Mouse (Mus musculus) layer of hippocampus, adult 9-11 months (tissue): Measurements from ENCODE around the gene Abhd5.

Experiments
- DNase-seq: peaks from one replicate; pipeline ENCODE4 v3.0.0; 2022

Gene Abhd5

DNA sequence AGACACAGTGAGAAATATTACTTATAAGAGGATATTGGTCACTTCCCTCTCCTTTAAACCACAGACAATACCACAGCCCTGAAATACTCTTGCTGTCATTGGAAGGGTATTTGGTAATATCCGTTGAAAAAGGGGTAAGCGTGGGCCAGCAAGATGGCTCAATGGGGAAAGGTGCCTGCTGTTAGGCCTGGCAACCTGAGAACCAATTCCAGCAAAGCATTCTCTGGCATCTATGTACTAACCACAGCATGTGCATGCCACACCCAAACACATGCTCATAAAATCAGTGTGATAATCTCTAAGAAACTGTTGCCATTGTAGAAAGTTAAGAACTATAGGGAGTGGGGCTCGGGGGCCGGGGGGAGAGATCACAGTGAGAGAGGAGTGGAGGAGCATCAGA lies 2.1 kb upstream of the Abhd5 start:
- no peak for DNase-seq

- DNase-seq: no peak
Observed at GRCm38 (mm10) chr9:122350396-122351130, 845 bp upstream of the Abhd5 start.

GRCm38 (mm10) chr9:122352025-122352392 lies 601 bp downstream of the Abhd5 start:
- no peak for DNase-seq

DNA sequence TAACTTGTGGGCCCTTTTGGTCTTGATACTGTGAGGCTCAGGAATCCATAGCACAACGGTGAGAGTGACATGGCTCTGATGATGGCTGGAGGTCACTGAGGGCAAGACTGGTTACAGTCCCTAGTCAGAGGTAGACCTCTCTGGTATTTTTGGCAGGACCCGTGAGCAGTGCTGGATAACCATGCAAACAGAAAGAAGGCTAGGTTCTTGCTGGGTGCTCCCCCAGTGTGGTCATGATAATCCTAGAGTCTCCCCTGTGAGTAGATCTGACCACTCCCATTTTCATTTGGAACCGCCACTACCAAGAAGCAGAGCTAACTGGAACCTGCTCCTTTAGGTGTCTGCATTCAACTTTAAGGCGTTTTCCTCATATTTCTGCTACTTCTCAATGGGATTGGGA lies 1.5 kb downstream of the Abhd5 start:
- DNase-seq: no peak

DNA sequence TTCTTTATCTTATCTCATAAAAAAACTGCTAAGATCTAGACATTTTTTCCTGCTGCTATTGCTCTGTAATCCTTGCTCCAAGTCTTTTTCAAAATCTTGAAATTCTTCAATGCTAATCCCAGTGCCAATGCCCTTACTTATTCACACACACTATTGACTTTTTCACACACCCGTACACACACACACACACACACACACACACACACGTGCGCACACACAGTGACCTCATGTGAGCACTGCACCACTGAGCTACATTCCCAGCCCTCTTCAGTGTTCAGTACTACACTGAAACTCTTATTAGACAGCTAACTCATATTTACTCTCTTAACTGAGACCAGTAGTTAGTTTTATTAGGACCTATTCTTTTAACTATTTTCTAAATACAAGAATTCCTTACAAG lies 2.8 kb downstream of the Abhd5 start:
- no peak for DNase-seq

GRCm38 (mm10) chr9:122357073-122357472 lies 5.7 kb downstream of the Abhd5 start:
- no peak for DNase-seq

DNA sequence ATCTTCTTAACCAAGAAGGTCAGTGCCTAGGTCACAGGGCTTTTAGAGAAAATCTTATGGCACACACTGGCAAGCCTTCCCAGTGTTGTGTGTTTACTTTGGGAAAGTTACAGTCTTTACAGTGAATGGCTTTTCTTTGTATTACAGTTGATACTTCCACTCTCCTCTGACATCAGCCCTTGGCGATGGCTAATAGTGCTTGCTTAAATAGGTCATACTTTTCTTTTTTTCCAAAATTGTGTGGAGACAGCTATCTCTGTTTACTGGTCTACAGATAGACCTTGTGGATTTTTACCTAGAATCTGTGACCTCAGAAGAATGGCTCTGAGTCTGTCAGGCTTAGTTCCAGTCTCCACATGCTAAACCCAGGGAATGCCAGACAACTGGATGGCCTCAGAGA lies 6.2 kb downstream of the Abhd5 start:
- DNase-seq: no peak

GRCm38 (mm10) chr9:122364171-122364570 lies 12.8 kb downstream of the Abhd5 start:
- DNase-seq: no peak

DNA sequence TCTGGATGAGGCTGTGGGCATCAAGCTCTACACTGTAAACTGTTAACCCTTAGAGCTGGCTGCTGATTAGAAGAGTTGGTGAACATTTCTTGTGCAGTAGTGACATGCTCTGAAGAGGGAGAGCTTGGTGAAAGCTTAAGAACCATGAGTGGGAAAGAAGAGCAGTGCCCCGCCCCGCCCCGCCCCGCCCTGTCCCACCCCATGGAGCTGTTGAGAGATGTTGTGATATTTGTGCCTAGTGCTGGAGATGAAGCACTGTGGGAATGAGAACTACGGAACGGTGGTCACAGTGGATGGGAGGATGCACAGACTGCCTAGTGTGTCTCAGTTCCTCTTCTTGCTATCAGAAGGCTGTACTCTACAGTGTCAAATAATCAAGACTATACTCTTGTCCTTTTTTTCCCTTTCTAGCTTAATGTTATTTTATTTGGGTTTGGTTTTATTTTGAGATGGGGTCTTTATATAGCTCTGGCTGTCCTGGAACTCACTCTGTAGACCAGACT lies 18.9 kb downstream of the Abhd5 start:
- DNase-seq: no peak

DNA sequence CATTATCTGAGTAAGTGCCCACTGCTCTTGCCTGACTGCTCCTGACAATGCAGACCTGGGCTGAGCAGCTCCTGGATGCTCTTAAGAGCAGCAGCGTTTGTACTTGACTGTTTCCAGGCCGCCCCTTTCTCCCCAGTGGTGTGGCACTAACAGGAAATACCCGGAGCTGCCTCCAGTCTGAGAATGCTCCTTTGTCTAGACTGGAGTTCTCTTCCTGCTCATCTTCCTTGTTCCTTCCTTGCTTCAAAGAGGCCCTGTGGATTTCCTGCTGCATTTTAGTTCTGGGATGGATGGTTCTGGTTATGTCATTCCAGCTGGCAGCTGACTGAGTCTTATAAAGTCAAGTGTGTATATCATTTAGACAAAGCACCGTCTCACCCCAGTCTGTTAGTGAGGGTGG lies 21.1 kb downstream of the Abhd5 start:
- no peak for DNase-seq

- no peak for DNase-seq
Observed at GRCm38 (mm10) chr9:122372991-122373390, 21.6 kb downstream of the Abhd5 start.

DNA sequence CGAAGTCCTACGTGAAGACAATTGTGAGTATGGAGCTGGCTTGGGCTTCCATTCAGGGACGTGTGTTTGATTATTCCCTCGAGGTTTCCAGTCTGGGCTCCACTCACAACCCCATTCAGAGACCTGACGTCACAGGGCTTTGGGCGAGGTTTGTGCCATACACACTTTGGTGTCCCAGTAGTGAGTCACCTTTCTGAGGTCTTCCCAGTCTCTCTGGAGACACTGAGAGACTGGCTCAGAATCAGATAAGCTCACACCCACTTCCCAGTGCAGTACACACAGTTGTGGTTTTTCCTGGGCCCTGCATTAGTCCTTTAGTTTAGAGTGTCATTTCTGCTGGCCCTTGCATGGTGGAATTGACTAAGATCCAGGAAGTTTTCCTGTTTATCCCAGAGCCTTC lies 27.6 kb downstream of the Abhd5 start:
- no peak for DNase-seq

DNA sequence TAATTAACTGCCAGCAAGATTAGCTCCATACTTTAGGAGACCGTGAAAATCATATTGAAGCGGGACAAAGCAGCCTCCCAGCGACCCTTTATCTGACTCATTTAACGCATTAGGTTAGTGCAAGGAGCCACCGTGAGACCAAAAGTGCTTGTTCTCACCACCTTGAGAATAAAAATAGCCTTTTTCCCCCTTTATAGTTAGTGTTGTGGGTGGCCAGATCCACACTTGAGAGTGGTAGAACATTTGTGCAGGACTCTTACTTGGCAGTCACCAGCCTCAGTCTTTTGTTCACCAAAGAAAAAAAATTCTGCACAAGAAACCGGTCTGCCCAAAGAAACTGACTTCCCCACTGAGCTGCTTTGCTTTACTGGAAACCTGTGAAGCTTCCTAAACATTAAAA lies 29.6 kb downstream of the Abhd5 start:
- DNase-seq: no peak

- DNase-seq: no peak
Observed at GRCm38 (mm10) chr9:122382006-122382405, 30.6 kb downstream of the Abhd5 start.

- no peak for DNase-seq
Observed at GRCm38 (mm10) chr9:122386015-122386414, 34.6 kb downstream of the Abhd5 start.

DNA sequence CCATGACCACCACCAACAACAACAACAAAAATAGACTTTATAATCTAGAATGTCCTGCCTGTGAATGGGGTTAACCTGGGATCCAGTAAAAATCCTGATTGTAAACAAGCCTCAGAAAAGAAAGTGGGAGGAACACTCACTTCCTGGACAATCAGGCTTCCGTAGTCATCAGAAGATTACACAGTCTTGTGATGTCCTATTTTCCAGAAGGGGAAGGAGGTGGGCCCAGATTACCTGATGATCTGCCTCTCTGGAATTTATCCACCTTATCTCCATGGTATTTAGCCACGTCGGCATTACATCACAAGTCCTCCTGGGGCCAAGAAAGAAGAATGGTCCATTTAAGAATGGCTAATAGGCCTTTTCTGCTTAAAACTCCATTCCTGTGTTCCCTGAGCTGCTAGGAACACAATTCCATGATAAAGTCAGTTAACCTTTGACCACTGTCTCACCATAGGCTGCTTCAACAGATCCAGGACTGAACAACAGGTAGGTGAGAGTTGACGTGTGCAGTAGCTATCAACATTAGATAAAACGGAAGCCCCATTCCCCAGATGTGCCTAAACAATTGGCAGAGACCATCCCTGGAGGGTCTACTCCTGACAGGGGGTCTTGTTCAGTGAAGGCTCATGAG lies 38.0 kb downstream of the Abhd5 start:
- DNase-seq: no peak

- no peak for DNase-seq
Observed at GRCm38 (mm10) chr9:122395816-122396215, 44.4 kb downstream of the Abhd5 start.

DNA sequence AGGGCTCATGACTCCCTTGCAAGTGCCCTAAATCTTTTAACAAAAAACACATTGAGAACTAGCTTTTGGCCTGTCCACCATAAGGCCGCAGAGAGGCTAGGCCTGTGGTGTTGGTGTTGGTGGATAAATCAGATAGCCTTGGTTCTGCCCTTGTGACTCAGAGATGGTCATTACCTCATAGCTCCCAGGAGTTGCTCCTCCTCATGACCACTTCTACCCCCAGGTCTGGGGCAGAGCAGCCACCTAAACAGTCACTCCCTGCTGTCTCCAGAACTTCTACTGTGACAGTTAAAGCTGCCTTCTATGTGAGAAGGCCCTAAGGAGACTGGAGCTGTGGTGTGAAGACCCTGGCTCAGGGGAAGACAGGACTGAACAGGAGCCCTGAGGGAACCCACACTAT lies 45.7 kb downstream of the Abhd5 start:
- no peak for DNase-seq

DNA sequence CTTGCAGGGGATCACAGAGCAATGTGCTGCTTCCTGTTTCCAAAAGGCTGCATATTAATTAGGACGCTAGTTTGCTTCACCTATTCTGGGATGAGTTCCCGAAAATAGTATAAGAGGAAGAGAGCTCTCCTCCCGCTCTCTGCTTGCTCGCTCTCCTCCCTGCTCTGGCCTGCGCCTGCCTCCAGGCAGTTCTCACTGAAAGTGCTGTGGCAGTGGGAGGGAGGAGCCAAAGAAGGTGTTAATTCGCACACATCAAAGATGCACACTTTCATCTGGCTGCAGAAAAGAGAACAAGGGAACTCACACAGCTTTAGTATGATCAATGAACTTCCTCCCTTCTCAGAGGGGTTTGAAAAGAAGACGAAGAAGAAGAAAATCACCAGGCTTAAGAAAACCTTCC lies 47.3 kb downstream of the Abhd5 start:
- no peak for DNase-seq

GRCm38 (mm10) chr9:122401239-122401638 lies 49.8 kb downstream of the Abhd5 start:
- DNase-seq: no peak

- no peak for DNase-seq
Observed at GRCm38 (mm10) chr9:122410437-122411175, 59.2 kb downstream of the Abhd5 start.

DNA sequence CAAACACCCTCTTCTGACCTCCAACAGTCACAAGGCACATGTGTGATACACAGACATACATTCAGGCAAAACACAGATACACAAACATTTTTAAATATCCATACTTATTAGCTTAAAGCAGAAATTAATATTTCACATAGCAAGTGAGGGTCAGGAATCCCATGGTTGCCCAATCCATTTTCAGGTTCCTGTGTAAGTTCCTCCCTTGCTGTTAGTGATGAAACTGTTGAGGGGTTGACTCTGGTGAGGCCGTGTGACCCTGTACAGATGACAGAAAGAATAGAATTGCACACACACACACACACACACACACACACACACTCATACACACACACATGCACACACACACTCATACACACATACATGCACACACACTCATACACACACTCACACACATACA lies 63.2 kb downstream of the Abhd5 start:
- no peak for DNase-seq

GRCm38 (mm10) chr9:122415056-122415775 lies 63.8 kb downstream of the Abhd5 start:
- no peak for DNase-seq
